Mouse (Mus musculus) brain, embryonic 14.5 days (tissue): ENCODE measurements around the gene Ass1.

Experiments
- CTCF ChIP-seq: fragments of 200-500 bp; IDR thresholded peaks from 2 replicates; pipeline ENCODE4 v1.5.1; 2012; ENCODE audit warnings: inconsistent platforms, mild to moderate bottlenecking, moderate library complexity, borderline replicate concordance; ENCODE audit not compliant: insufficient read depth, insufficient read length; ENCODE audit errors: extremely low read depth
- POLR2A ChIP-seq: fragments of 200-500 bp; IDR thresholded peaks from 2 replicates; pipeline ENCODE4 v1.6.1; 2012; ENCODE audit warnings: mild to moderate bottlenecking, inconsistent platforms, borderline replicate concordance; ENCODE audit not compliant: poor library complexity, insufficient read depth, insufficient read length, severe bottlenecking; ENCODE audit errors: extremely low read depth

DNA sequence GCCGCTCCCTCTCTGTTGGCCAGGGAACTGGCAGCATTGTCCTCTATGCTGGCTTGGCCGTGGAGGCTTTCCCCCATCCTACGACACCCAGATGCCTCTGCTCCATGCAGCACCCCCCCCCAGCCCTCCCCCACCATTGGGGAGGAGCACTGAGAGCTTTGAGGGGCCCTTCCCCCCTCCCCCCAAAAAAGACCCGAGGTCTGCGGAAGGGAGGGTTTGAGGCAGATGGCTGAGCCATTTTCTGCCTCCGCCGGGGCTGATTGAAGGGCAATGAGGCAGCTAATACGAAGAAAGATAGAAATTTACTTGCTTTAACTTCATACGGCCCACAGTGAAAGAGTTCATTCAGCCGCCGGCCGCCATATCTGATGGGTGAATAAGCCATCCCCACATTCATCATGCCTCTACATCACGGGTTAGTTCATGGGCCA, 25.1 kb downstream of the Ass1 start:
- no peak for TF ChIP-seq CTCF
- no peak for TF ChIP-seq POLR2A
